Mouse (Mus musculus): Measurements from ENCODE around the gene Gm37240. TPM values are rescaled to one million over a fixed set of nuclear protein-coding genes. Genes with fewer than 3 reads are reported as not detected.

Gene Gm37240
- polyA plus RNA-seq, 1 experiment, result 0.91 TPM

DNA sequence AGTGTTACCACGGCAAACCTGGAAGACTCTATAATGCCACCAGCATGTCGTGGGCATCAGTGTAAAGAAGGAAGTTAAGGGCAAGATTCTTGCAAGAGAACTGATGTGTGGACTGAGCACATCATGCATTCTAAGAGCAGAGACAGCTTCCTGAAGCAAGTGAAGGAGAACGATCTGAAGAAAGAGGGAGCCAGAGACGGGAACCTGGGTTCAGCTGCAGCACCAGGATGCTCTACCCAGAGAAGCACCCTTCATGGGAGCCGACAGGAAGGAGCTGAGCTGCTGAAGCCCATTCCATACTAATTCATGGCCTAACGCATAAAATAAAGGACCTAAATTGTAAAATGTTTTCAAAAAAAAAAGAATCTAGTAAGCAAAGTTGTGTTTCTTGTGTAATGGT, 27.5 kb upstream of the Gm37240 start:
- TF ChIP-seq CTCF (IDR thresholded peaks at IDR 0.05; ENCODE audit: low read depth, low read length), result no peak
- no peak for TF ChIP-seq POLR2A (IDR thresholded peaks at IDR 0.05; ENCODE audit: insufficient read depth, low read length)
- TF ChIP-seq EP300 (IDR thresholded peaks at IDR 0.05; ENCODE audit: insufficient read depth, low read depth, low read length), result no peak
- no peaks in the 10 kb centered on the region for H3K9me3 ChIP-seq (replicated peaks; ENCODE audit: control insufficient read depth, insufficient read depth, low read length, poor library complexity, severe bottlenecking)
- H3K36me3 ChIP-seq (ENCODE audit: control insufficient read depth, insufficient read depth, low read length, poor library complexity, severe bottlenecking), result no peaks in the 10 kb centered on the region
- no peak overlapping the region for H3K9ac ChIP-seq (ENCODE audit: low read depth, poor library complexity, severe bottlenecking)
- H3K27ac ChIP-seq (ENCODE audit: insufficient read depth, low read length), result no peak overlapping the region
- H3K4me1 ChIP-seq (ENCODE audit: control insufficient read depth, insufficient read depth, low read length), result no peaks in the 10 kb centered on the region
- no peak overlapping the region for H3K4me3 ChIP-seq (ENCODE audit: low read depth, low read length)
- no peaks in the 10 kb centered on the region for H3K27me3 ChIP-seq (ENCODE audit: control insufficient read depth, insufficient read depth, low read length, poor library complexity, severe bottlenecking)

DNA sequence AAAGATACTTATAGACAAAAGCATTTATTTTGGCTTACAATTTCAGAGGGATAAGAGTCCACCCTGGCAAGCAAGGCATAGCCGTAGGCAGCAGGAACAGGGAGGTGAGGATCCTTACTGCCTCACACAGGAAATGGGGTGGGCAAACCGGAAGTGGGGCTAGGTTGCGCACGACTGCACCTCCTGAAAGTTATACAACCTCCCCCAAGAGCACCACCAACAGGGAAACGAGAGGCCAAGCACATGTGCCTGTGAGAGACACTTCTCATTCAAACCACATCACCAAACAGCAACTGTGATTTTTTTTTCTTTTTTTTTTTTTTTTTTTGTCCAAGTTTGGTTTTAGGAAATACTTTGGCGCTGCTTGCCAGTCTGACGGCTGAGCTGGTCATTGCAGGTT, 19.8 kb upstream of the Gm37240 start:
- TF ChIP-seq POLR2A (IDR thresholded peaks at IDR 0.05; ENCODE audit: insufficient read depth, low read length) (no peak), CTCF (IDR thresholded peaks at IDR 0.05; ENCODE audit: low read depth, low read length) (no peak), EP300 (IDR thresholded peaks at IDR 0.05; ENCODE audit: insufficient read depth, low read depth, low read length) (no peak)

DNA sequence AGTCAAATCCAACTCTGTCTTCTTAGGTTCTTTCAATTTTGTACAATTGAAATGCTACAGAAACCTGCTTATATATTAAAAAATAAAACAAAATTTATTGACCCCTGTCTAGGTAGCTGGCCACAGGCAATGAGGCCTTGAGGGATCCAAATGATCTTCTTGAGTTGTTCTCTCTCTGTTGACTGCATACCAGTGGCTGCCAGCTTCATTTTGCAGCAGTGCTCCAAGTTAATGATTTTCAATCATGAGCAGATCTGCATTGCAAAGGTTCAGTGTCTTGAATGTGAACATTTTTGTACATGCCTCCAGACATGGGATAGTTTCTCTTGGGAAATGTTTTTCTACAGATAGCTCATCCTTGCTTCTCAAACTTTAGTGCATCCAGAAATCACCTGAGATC, 17.1 kb upstream of the Gm37240 start:
- H3K9ac ChIP-seq (ENCODE audit: low read depth, poor library complexity, severe bottlenecking), result no peak overlapping the region
- no peaks in the 10 kb centered on the region for H3K9me3 ChIP-seq (replicated peaks; ENCODE audit: control insufficient read depth, insufficient read depth, low read length, poor library complexity, severe bottlenecking)
- no peak overlapping the region for H3K4me3 ChIP-seq (ENCODE audit: low read depth, low read length)
- TF ChIP-seq POLR2A (IDR thresholded peaks at IDR 0.05; ENCODE audit: insufficient read depth, low read length) (no peak), EP300 (IDR thresholded peaks at IDR 0.05; ENCODE audit: insufficient read depth, low read depth, low read length) (no peak), CTCF (IDR thresholded peaks at IDR 0.05; ENCODE audit: low read depth, low read length) (no peak)
- no peaks in the 10 kb centered on the region for H3K27me3 ChIP-seq (ENCODE audit: control insufficient read depth, insufficient read depth, low read length, poor library complexity, severe bottlenecking)
- no peaks in the 10 kb centered on the region for H3K4me1 ChIP-seq (ENCODE audit: control insufficient read depth, insufficient read depth, low read length)
- no peaks in the 10 kb centered on the region for H3K36me3 ChIP-seq (ENCODE audit: control insufficient read depth, insufficient read depth, low read length, poor library complexity, severe bottlenecking)
- H3K27ac ChIP-seq (ENCODE audit: insufficient read depth, low read length), result no peak overlapping the region

More for the DNA sequence above, 19.8 kb upstream of the Gm37240 start:
- H3K9me3 ChIP-seq (replicated peaks; ENCODE audit: control insufficient read depth, insufficient read depth, low read length, poor library complexity, severe bottlenecking), result no peaks in the 10 kb centered on the region
- no peak overlapping the region for H3K4me3 ChIP-seq (ENCODE audit: low read depth, low read length)
- no peaks in the 10 kb centered on the region for H3K4me1 ChIP-seq (ENCODE audit: control insufficient read depth, insufficient read depth, low read length)
- no peaks in the 10 kb centered on the region for H3K36me3 ChIP-seq (ENCODE audit: control insufficient read depth, insufficient read depth, low read length, poor library complexity, severe bottlenecking)
- H3K9ac ChIP-seq (ENCODE audit: low read depth, poor library complexity, severe bottlenecking), result no peak overlapping the region
- no peak overlapping the region for H3K27ac ChIP-seq (ENCODE audit: insufficient read depth, low read length)
- H3K27me3 ChIP-seq (ENCODE audit: control insufficient read depth, insufficient read depth, low read length, poor library complexity, severe bottlenecking), result no peaks in the 10 kb centered on the region

DNA sequence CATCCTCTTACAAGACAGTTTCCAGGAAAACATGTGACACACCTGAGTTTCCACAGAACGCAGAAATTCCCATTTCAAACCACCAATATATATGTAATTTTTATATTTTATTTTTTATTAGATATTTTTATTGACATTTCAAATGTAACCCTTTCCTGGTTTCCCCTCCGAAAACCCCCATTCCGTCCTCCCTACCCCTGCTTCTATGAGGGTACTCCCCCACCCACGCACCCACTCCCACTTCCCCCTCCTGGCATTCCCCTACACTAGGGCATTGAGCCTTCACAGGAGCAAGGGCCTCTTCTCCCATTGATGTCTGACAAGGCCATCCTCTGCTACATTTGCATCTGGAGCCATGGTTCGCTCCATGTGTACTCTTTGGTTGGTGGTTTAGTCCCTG, 7.7 kb upstream of the Gm37240 start:
- Histone ChIP-seq H3K9me3 (replicated peaks; ENCODE audit: control insufficient read depth, insufficient read depth, low read length, poor library complexity, severe bottlenecking) (no peaks in the 10 kb centered on the region), H3K4me3 (ENCODE audit: low read depth, low read length) (no peak overlapping the region), H3K27me3 (ENCODE audit: control insufficient read depth, insufficient read depth, low read length, poor library complexity, severe bottlenecking) (no peaks in the 10 kb centered on the region), H3K36me3 (ENCODE audit: control insufficient read depth, insufficient read depth, low read length, poor library complexity, severe bottlenecking) (no peaks in the 10 kb centered on the region), H3K27ac (ENCODE audit: insufficient read depth, low read length) (no peak overlapping the region), H3K4me1 (ENCODE audit: control insufficient read depth, insufficient read depth, low read length) (no peaks in the 10 kb centered on the region), H3K9ac (ENCODE audit: low read depth, poor library complexity, severe bottlenecking) (no peak overlapping the region)
- TF ChIP-seq CTCF (IDR thresholded peaks at IDR 0.05; ENCODE audit: low read depth, low read length) (no peak), POLR2A (IDR thresholded peaks at IDR 0.05; ENCODE audit: insufficient read depth, low read length) (no peak), EP300 (IDR thresholded peaks at IDR 0.05; ENCODE audit: insufficient read depth, low read depth, low read length) (no peak)

DNA sequence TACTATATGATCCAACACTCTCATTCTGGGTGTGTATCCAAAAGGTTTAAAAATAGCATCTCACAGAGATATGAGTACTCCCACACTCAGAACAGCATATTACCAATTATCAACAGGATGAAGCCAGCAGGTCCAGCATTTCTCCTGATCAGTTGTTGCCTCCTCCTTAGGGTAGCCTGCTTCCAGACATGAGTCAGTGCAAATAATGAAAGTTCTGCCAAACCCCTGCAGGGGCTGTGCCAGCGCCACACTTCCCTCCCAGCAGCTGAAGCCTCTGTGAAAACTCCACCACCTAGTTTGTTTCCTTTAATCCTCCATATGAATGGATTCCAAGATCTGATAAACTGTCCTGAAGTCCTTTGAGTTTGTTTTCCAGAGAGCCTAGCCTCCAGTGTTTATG, 4.3 kb upstream of the Gm37240 start:
- no peak for TF ChIP-seq POLR2A (IDR thresholded peaks at IDR 0.05; ENCODE audit: insufficient read depth, low read length)
- Histone ChIP-seq H3K27ac (ENCODE audit: insufficient read depth, low read length) (no peak overlapping the region), H3K36me3 (ENCODE audit: control insufficient read depth, insufficient read depth, low read length, poor library complexity, severe bottlenecking) (no peaks in the 10 kb centered on the region), H3K4me1 (ENCODE audit: control insufficient read depth, insufficient read depth, low read length) (no peaks in the 10 kb centered on the region), H3K27me3 (ENCODE audit: control insufficient read depth, insufficient read depth, low read length, poor library complexity, severe bottlenecking) (no peaks in the 10 kb centered on the region), H3K9ac (ENCODE audit: low read depth, poor library complexity, severe bottlenecking) (no peak overlapping the region), H3K9me3 (replicated peaks; ENCODE audit: control insufficient read depth, insufficient read depth, low read length, poor library complexity, severe bottlenecking) (no peaks in the 10 kb centered on the region), H3K4me3 (ENCODE audit: low read depth, low read length) (no peak overlapping the region)

DNA sequence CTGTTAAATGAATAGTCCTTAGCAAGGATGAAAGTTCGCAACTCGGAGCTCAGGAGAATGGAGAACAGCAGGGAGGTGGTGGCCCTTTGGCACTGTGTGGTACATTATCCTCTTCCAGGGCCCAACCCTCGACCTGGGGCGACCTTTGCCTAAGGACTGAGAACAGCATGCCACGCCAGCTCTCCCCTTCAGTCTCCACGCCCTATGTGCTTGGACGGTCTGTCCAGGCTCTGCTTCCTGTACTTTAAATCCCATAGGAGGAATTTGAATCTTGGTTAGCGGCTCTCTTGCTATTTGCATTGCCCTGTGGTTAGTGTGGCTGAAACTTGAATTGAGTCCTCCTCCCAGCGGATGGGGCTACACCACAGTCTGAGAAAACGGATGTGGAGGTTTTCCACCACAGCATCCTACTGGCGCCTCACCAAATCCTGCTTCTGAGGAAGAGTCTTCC, 928 bp upstream of the Gm37240 start:
- Histone ChIP-seq H3K4me1 (ENCODE audit: control insufficient read depth, insufficient read depth, low read length) (no peaks in the 10 kb centered on the region), H3K27ac (ENCODE audit: insufficient read depth, low read length) (no peak overlapping the region), H3K9me3 (replicated peaks; ENCODE audit: control insufficient read depth, insufficient read depth, low read length, poor library complexity, severe bottlenecking) (no peaks in the 10 kb centered on the region), H3K4me3 (ENCODE audit: low read depth, low read length) (peak overlapping the region; percentile 6; the same call in 1 of the 2 replicates), H3K9ac (ENCODE audit: low read depth, poor library complexity, severe bottlenecking) (no peak overlapping the region), H3K36me3 (ENCODE audit: control insufficient read depth, insufficient read depth, low read length, poor library complexity, severe bottlenecking) (no peaks in the 10 kb centered on the region), H3K27me3 (ENCODE audit: control insufficient read depth, insufficient read depth, low read length, poor library complexity, severe bottlenecking) (no peaks in the 10 kb centered on the region)
- TF ChIP-seq EP300 (IDR thresholded peaks at IDR 0.05; ENCODE audit: insufficient read depth, low read depth, low read length) (no peak), POLR2A (IDR thresholded peaks at IDR 0.05; ENCODE audit: insufficient read depth, low read length) (no peak), CTCF (IDR thresholded peaks at IDR 0.05; ENCODE audit: low read depth, low read length) (no peak)

Measured in ES-Bruce4 (cell line).